Mouse (Mus musculus): Measurements from ENCODE around the gene Atad2b.

DNA sequence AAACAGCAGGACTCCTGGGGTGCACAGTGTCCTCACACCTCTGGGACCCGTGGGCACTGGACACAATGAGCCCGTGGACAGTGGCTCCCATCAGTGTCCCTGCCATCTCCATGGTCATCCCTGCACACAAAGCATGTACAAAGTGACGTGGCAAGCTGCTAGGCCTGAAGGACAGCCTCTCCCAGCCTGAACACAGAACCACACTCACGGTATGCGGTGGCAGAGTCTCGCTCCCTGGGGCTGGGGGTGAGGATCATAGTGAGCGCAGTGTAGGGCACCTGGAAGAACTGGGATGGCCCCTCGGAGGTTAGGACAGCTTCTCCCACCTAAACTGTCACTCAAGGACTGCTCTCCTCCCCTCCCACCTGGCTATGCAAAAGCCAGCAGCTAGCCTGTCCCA lies 48.2 kb upstream of the Atad2b start:
- no peak for TF ChIP-seq EP300 (IDR thresholded peaks at IDR 0.05; ENCODE audit: low read length)
- TF ChIP-seq ZC3H11A (IDR thresholded peaks at IDR 0.05; ENCODE audit: low read depth, low read length): no peak
- TF ChIP-seq POLR2A (IDR thresholded peaks at IDR 0.05; ENCODE audit: low read depth, low read length): no peak
- TF ChIP-seq ELF1 (IDR thresholded peaks at IDR 0.05; ENCODE audit: low read depth, low read length): no peak
- no peak for TF ChIP-seq TCF12 (IDR thresholded peaks at IDR 0.05; ENCODE audit: low read depth, low read length)
- TF ChIP-seq CTCF (conservative IDR thresholded peaks at IDR 0.05 in 1 of 2, IDR thresholded peaks at IDR 0.05 in 1 of 2; ENCODE audit: low read depth in 2 of 2, low read length in 2 of 2): no peak
- no peak for TF ChIP-seq UBTF (IDR thresholded peaks at IDR 0.05; ENCODE audit: low read depth, low read length)
- TF ChIP-seq MXI1 (IDR thresholded peaks at IDR 0.05; ENCODE audit: low read depth, low read length): no peak
